Mouse (Mus musculus): Measurements from ENCODE around the gene Msi2.

- TF ChIP-seq POLR2A (IDR thresholded peaks at IDR 0.05; ENCODE audit: borderline replicate concordance, control insufficient read depth, low read depth, low read length) (no peak), CTCF (IDR thresholded peaks at IDR 0.05; ENCODE audit: control insufficient read depth, insufficient read depth, low read length) (no peak)
Observed at GRCm38 (mm10) chr11:88558731-88559130, 159.6 kb downstream of the Msi2 start.
